Mouse (Mus musculus) neural tube, embryonic 15.5 days (tissue): ENCODE measurements at regions not wholly inside any gene's neighbourhood (a gene's known extent, or its start where the extent isn't known, plus 50 kb on each side); places are given as distances from the start of the nearest gene placed in this dataset.

Source experiments
- ATAC-seq: fragments of 200-750 bp; cut with Nextera tagmentation; 2 replicates; pipeline ENCODE4 v1.8.0; 2017; ENCODE audit warnings: mild to moderate bottlenecking, moderate TSS enrichment, moderate library complexity; ENCODE audit not compliant: low FRiP score
- H3K27ac ChIP-seq: fragments of 300-500 bp; sonication (generic); replicated peaks from 2 replicates; pipeline ENCODE4 v1.5.1; 2015; ENCODE audit warnings: mild to moderate bottlenecking, inconsistent platforms
- H3K27me3 ChIP-seq: fragments of 300-500 bp; sonication (generic); replicated peaks from 2 replicates; pipeline ENCODE4 v1.6.1; 2015; ENCODE audit warnings: inconsistent platforms
- H3K36me3 ChIP-seq: fragments of 300-500 bp; sonication (generic); 2 replicates; pipeline ENCODE4 v1.6.1; 2015; ENCODE audit warnings: inconsistent platforms
- H3K4me1 ChIP-seq: fragments of 300-500 bp; sonication (generic); 2 replicates; pipeline ENCODE4 v1.6.1; 2015; ENCODE audit warnings: inconsistent platforms
- H3K4me2 ChIP-seq: fragments of 300-500 bp; sonication (generic); 2 replicates; pipeline ENCODE4 v1.6.1; 2015; ENCODE audit warnings: inconsistent platforms, mild to moderate bottlenecking, moderate library complexity
- H3K4me3 ChIP-seq: fragments of 300-500 bp; sonication (generic); replicated peaks from 2 replicates; pipeline ENCODE4 v1.5.1; 2015; ENCODE audit warnings: mild to moderate bottlenecking, inconsistent platforms
- H3K9ac ChIP-seq: fragments of 300-500 bp; sonication (generic); replicated peaks from 2 replicates; pipeline ENCODE4 v1.6.1; 2015; ENCODE audit warnings: mild to moderate bottlenecking, inconsistent platforms
- H3K9me3 ChIP-seq: fragments of 300-500 bp; sonication (generic); replicated peaks from 2 replicates; pipeline ENCODE4 v1.6.1; 2016; ENCODE audit warnings: inconsistent platforms
- WGBS: fragments of 180-500 bp; shearing (Covaris S2); methylation state at CpG from one replicate; pipeline ENCODE4 v1.1.7; 2015; ENCODE audit warnings: mixed read lengths; 5-methylcytosine and 5-hydroxymethylcytosine counted together

- Histone ChIP-seq H3K27ac (no peak overlapping the region), H3K9me3 (no peaks in the 10 kb centered on the region), H3K4me2 (no peak overlapping the region), H3K9ac (no peak overlapping the region), H3K4me1 (peaks cover 7% of the 10 kb centered on the region; the same call in 1 of the 2 replicates), H3K27me3 (no peaks in the 10 kb centered on the region), H3K4me3 (no peak overlapping the region), H3K36me3 (no peaks in the 10 kb centered on the region)
- ATAC-seq, result no peak
- WGBS, result 91% methylated on average over 6 of the region's 6 CpGs
These were observed 52.0 kb upstream of the 4933409G03Rik start for GRCm38 (mm10) chr2:68530228-68530627.

GRCm38 (mm10) chr2:68531099-68531498, 51.1 kb upstream of the 4933409G03Rik start:
- 36% methylated on average over 4 of the region's 4 CpGs for WGBS
- Histone ChIP-seq H3K4me2 (0 out of 2 replicates have a peak overlapping the region, but pooled peaks have one; percentile 17), H3K9me3 (no peaks in the 10 kb centered on the region), H3K27me3 (no peaks in the 10 kb centered on the region), H3K4me1 (peaks cover 7% of the 10 kb centered on the region; the same call in 1 of the 2 replicates), H3K4me3 (no peak overlapping the region), H3K27ac (no peak overlapping the region), H3K36me3 (no peaks in the 10 kb centered on the region), H3K9ac (no peak overlapping the region)
- ATAC-seq, result no peak
